Mouse (Mus musculus): ENCODE results near the gene Psenen.

GRCm38 (mm10) chr7:30544327-30544726 lies 19.1 kb downstream of the Psenen start:
- TF ChIP-seq NANOG (IDR thresholded peaks at IDR 0.05; ENCODE audit: borderline replicate concordance, low read length) (no peak), CTCF (conservative IDR thresholded peaks at IDR 0.05; ENCODE audit: low read length) (no peak), POU5F1 (IDR thresholded peaks at IDR 0.05; ENCODE audit: borderline replicate concordance, low read length) (no peak)
